Mouse (Mus musculus): ENCODE data around the gene Fgf11. TPM values are rescaled to one million over a fixed set of nuclear protein-coding genes. Genes with fewer than 3 reads are reported as not detected.
A peak's percentile ranks its signal among the peaks of the same experiment; 100 is the strongest.

Gene Fgf11
- total and polyA plus RNA-seq, 2 experiments from 2014 or later = 1.0 to 5.7 TPM

GRCm38 (mm10) chr11:69800138-69800391, 1.6 kb downstream of the Fgf11 start:
- ATAC-seq (ENCODE audit: insufficient read depth, low read depth) (no peak), DNase-seq (ENCODE audit: low spot score) (no peak)
- WGBS = 7% methylated on average over 11 of the region's 11 CpGs
- H3K27ac ChIP-seq (ENCODE audit: low read depth) = no peak overlapping the region
- peak overlapping the region; percentile 84 for H3K4me2 ChIP-seq (ENCODE audit: low read depth, low read length)
- peak overlapping the region; percentile 57; the same call in 1 of the 2 replicates for H3K4me3 ChIP-seq (ENCODE audit: low read depth, low read length)
- TF ChIP-seq CTCF (IDR thresholded peaks at IDR 0.05; ENCODE audit: low read depth) (no peak), EP300 (IDR thresholded peaks at IDR 0.05; ENCODE audit: low read depth) (no peak)
- no peaks in the 10 kb centered on the region for H3K36me3 ChIP-seq (replicated peaks; ENCODE audit: control insufficient read depth, insufficient read depth, low read length)
- peaks cover 24% of the 10 kb centered on the region for H3K27me3 ChIP-seq (ENCODE audit: control insufficient read depth, insufficient read depth, low read length)
- H3K9ac ChIP-seq (replicated peaks; ENCODE audit: low read depth, low read length) = no peak overlapping the region
- no peaks in the 10 kb centered on the region for H3K9me3 ChIP-seq (replicated peaks; ENCODE audit: control insufficient read depth, low read length)
- H3K4me1 ChIP-seq (ENCODE audit: control insufficient read depth, insufficient read depth) = peaks cover 43% of the 10 kb centered on the region

GRCm38 (mm10) chr11:69799394-69800137, 2.1 kb downstream of the Fgf11 start:
- DNase-seq (ENCODE audit: low spot score) (no peak), ATAC-seq (ENCODE audit: insufficient read depth, low read depth) (no peak)
- Histone ChIP-seq H3K27me3 (ENCODE audit: control insufficient read depth, insufficient read depth, low read length) (peaks cover 19% of the 10 kb centered on the region), H3K36me3 (replicated peaks; ENCODE audit: control insufficient read depth, insufficient read depth, low read length) (no peaks in the 10 kb centered on the region), H3K9me3 (replicated peaks; ENCODE audit: control insufficient read depth, low read length) (no peaks in the 10 kb centered on the region), H3K9ac (replicated peaks; ENCODE audit: low read depth, low read length) (no peak overlapping the region), H3K4me3 (ENCODE audit: low read depth, low read length) (no peak overlapping the region), H3K27ac (ENCODE audit: low read depth) (no peak overlapping the region), H3K4me2 (ENCODE audit: low read depth, low read length) (0 out of 2 replicates have a peak overlapping the region, but pooled peaks have one; percentile 84), H3K4me1 (ENCODE audit: control insufficient read depth, insufficient read depth) (peaks cover 40% of the 10 kb centered on the region)
- TF ChIP-seq CTCF (IDR thresholded peaks at IDR 0.05; ENCODE audit: low read depth) = no peak
- no peak for TF ChIP-seq EP300 (IDR thresholded peaks at IDR 0.05; ENCODE audit: low read depth)
- 38% methylated on average over 11 of the region's 12 CpGs for WGBS

DNA sequence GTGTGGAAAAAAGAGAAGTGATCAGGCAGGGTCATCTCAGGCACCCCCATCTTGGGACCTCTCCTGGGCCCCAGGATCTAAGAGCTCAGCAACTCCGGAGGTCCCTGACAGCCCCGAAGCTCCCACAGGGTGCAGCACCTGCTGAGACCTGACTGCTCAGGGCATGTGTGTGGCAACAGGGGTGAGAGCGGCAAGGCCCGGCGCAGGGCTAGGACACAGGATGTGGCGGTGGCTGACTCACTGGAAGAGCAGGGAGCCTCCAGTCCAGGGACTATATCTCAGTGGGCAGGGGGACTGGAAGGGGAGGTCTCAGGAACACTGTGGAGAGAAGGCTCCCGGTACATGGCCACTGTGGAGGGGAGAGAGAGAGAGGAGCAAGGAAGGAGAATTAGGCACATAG, 3.7 kb downstream of the Fgf11 start:
- H3K4me1 ChIP-seq (ENCODE audit: control insufficient read depth, insufficient read depth) = peaks cover 32% of the 10 kb centered on the region
- no peak overlapping the region for H3K4me2 ChIP-seq (ENCODE audit: low read depth, low read length)
- peaks cover 19% of the 10 kb centered on the region for H3K27me3 ChIP-seq (ENCODE audit: control insufficient read depth, insufficient read depth, low read length)
- WGBS = 77% methylated on average over 7 of the region's 7 CpGs
- H3K27ac ChIP-seq (ENCODE audit: low read depth) = no peak overlapping the region
- H3K4me3 ChIP-seq (ENCODE audit: low read depth, low read length) = no peak overlapping the region
- H3K9me3 ChIP-seq (replicated peaks; ENCODE audit: control insufficient read depth, low read length) = no peaks in the 10 kb centered on the region
- DNase-seq (ENCODE audit: low spot score) (no peak), ATAC-seq (ENCODE audit: insufficient read depth, low read depth) (no peak)
- no peak overlapping the region for H3K9ac ChIP-seq (replicated peaks; ENCODE audit: low read depth, low read length)
- TF ChIP-seq EP300 (IDR thresholded peaks at IDR 0.05; ENCODE audit: low read depth) (no peak), CTCF (IDR thresholded peaks at IDR 0.05; ENCODE audit: low read depth) (no peak)
- H3K36me3 ChIP-seq (replicated peaks; ENCODE audit: control insufficient read depth, insufficient read depth, low read length) = no peaks in the 10 kb centered on the region

DNA sequence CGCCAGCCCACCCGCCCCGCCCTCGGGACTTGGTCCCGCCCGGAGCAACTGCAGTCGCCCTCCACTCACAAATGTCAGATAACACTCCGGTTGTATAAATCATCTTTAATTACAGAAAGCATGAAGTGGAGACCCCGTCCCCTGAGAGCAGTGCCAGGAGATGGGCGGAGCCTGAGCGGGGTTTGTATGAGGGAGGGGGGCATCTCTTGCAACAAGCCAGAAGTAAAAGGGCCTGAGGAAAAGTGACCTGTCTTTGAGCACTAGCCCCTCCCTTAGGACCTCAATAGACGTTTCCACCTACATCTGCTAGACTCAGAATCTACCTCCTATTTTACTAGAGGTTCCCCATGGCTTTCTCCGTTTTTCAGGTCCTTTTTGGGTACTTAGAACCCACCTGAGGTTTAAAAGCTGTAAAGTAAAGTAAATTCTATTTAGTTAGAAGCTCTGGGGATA, 5.6 kb downstream of the Fgf11 start:
- no peaks in the 10 kb centered on the region for H3K9me3 ChIP-seq (replicated peaks; ENCODE audit: control insufficient read depth, low read length)
- peak overlapping the region; percentile 54 for H3K4me3 ChIP-seq (ENCODE audit: low read depth, low read length)
- 0 out of 2 replicates have a peak, but pooled peaks cover 5% of the 10 kb centered on the region for H3K27me3 ChIP-seq (ENCODE audit: control insufficient read depth, insufficient read depth, low read length)
- peak overlapping the region; percentile 85 for H3K4me2 ChIP-seq (ENCODE audit: low read depth, low read length)
- ATAC-seq (ENCODE audit: insufficient read depth, low read depth) = no peak
- TF ChIP-seq EP300 (IDR thresholded peaks at IDR 0.05; ENCODE audit: low read depth) = no peak
- no peak for TF ChIP-seq CTCF (IDR thresholded peaks at IDR 0.05; ENCODE audit: low read depth)
- peak overlapping the region; percentile 47; the same call in 1 of the 2 replicates for H3K9ac ChIP-seq (replicated peaks; ENCODE audit: low read depth, low read length)
- 4% methylated on average over 13 of the region's 13 CpGs for WGBS
- H3K27ac ChIP-seq (ENCODE audit: low read depth) = no peak overlapping the region
- H3K4me1 ChIP-seq (ENCODE audit: control insufficient read depth, insufficient read depth) = peaks cover 18% of the 10 kb centered on the region; the same call in 1 of the 2 replicates
- no peak for DNase-seq (ENCODE audit: low spot score)
- no peaks in the 10 kb centered on the region for H3K36me3 ChIP-seq (replicated peaks; ENCODE audit: control insufficient read depth, insufficient read depth, low read length)

DNA sequence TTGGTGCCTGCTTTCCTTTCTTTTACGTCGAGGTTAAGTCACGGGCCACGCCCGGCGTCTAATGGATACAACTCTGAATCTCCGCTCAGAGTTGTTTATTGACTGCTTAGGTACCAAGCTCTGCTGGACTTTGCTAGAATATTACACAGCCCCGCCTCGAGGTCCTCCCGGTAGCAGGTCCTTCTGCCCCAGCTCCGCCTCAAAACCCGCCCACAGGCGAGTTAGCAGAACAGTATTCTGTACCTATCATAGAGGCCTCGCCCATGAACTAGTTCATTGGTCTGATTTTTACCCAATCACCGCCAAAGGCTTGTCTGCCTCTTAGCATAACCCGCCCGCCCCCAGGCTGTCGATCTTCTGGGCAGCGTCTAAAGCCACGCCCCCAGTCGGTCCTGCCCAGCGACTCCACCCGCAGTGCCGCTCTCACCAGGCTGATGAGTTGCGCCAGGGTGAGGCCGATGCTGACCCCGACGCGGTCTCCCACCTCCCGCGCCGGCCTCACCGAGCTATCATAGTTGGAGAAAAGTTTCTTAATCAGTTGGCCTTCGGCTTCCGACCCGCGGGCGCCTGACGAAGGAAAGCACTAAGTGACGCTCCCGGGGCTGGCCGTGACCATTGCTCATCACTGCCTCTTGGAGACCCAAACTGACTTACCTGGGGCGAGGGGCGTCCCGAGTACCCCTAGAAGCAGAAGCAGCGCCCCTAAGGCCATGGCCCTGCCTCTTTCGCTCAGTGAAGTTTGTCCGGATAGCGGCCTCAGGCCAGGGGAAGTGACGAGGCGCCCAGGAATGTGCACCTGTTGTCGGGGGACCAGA, 6.3 kb downstream of the Fgf11 start, which contains the start of gene Chrnb1:
Gene Chrnb1 (minus strand): TSS at position 776 of the 815 bp plus-strand sequence.
- WGBS = 2% methylated on average over 52 of the region's 52 CpGs
- ATAC-seq (ENCODE audit: insufficient read depth, low read depth) (peak; percentile 97), DNase-seq (ENCODE audit: low spot score) (peak; percentile 98)
- H3K9ac ChIP-seq (replicated peaks; ENCODE audit: low read depth, low read length) = peak within 1 kb of the TSS; percentile 47
- no peaks in the 10 kb centered on the region for H3K36me3 ChIP-seq (replicated peaks; ENCODE audit: control insufficient read depth, insufficient read depth, low read length)
- H3K4me2 ChIP-seq (ENCODE audit: low read depth, low read length) = peak within 1 kb of the TSS; percentile 85
- 0 out of 2 replicates have a peak within 1 kb of the TSS, but pooled peaks have one; percentile 3 for H3K27ac ChIP-seq (ENCODE audit: low read depth)
- H3K4me3 ChIP-seq (ENCODE audit: low read depth, low read length) = peak within 1 kb of the TSS; percentile 54
- 0 out of 2 replicates have a peak, but pooled peaks cover 5% of the 10 kb centered on the region for H3K27me3 ChIP-seq (ENCODE audit: control insufficient read depth, insufficient read depth, low read length)
- H3K4me1 ChIP-seq (ENCODE audit: control insufficient read depth, insufficient read depth) = peaks cover 12% of the 10 kb centered on the region; the same call in 1 of the 2 replicates
- TF ChIP-seq CTCF (IDR thresholded peaks at IDR 0.05; ENCODE audit: low read depth) = no peak
- TF ChIP-seq EP300 (IDR thresholded peaks at IDR 0.05; ENCODE audit: low read depth) = no peak
- H3K9me3 ChIP-seq (replicated peaks; ENCODE audit: control insufficient read depth, low read length) = no peaks in the 10 kb centered on the region
